Mouse (Mus musculus): ENCODE data around the gene Llgl2. TPM values are rescaled to one million over a fixed set of nuclear protein-coding genes. Genes with fewer than 3 reads are reported as not detected.

Gene Llgl2
- total RNA-seq, 2 experiments from 2014 or later, result 1.0 to 2.3 TPM

- DNase-seq (ENCODE audit: extremely low spot score in 1 of 2, low spot score in 1 of 2), result no peak
Measured at GRCm38 (mm10) chr11:115808696-115809310, 15.0 kb upstream of the Llgl2 start.

- DNase-seq (ENCODE audit: extremely low spot score in 1 of 2, low spot score in 1 of 2), result no peak
Measured at GRCm38 (mm10) chr11:115809311-115809781, 14.5 kb upstream of the Llgl2 start.

GRCm38 (mm10) chr11:115810377-115810776 is 13.5 kb upstream of the Llgl2 start:
- DNase-seq (ENCODE audit: extremely low spot score in 1 of 2, low spot score in 1 of 2), result no peak

DNA sequence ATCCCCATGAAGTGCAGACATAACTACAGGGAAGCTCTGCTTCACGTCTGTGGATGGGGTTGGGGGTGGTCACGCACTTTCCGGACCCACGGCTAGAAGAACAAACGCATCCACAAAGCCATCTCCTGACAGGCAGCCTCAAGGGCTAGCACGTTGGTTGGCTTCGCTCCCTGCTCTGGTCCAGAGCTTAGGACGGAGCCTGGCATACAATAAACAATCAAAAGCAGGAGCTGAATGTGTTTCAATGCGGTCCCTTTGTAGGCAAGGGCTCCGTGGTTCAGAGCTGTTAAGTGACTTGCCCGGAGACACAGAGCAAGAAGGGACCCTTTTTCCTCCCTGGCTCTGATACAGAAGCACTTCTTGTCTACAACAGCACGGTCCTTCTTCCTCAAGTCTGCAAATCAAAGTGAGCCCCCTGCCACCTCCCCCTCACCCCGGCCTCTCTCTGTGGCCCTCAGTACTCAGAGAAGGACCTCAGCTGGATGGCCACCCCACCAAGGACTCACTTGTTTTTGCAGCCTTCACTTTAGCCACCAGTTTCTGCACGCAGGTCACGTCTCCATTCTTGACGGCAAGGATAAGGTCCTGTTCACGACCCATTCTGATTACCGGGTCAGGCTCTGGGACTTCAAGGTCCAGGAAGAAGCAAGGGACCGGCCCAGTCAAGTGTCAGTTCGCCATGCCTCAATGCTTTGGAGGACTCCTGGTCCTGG is 12.3 kb upstream of the Llgl2 start:
- no peak for DNase-seq (ENCODE audit: extremely low spot score in 1 of 2, low spot score in 1 of 2)

DNA sequence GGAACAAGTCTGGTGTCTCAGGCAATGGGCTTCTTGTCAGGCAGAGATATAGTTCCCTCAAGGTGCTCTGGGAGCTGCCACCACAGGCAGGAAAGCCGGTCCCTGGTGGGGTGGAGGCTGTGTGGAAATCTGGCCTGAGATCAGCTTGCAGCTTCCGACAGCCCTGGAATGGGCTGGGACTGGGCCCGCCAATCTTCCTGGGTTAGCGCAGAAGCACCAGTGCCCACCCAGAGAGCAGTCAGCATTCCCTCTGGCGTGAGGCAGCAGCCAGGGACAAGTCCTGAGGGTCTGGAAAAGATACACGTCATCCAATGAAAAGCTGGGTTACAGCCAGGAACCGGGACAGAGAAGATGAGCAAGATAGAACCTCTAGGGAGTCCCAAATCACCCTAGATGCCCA is 11.8 kb upstream of the Llgl2 start:
- DNase-seq (ENCODE audit: extremely low spot score in 1 of 2, low spot score in 1 of 2), result no peak

GRCm38 (mm10) chr11:115812533-115813420 is 11.1 kb upstream of the Llgl2 start:
- no peak for DNase-seq (ENCODE audit: extremely low spot score in 1 of 2, low spot score in 1 of 2)

DNA sequence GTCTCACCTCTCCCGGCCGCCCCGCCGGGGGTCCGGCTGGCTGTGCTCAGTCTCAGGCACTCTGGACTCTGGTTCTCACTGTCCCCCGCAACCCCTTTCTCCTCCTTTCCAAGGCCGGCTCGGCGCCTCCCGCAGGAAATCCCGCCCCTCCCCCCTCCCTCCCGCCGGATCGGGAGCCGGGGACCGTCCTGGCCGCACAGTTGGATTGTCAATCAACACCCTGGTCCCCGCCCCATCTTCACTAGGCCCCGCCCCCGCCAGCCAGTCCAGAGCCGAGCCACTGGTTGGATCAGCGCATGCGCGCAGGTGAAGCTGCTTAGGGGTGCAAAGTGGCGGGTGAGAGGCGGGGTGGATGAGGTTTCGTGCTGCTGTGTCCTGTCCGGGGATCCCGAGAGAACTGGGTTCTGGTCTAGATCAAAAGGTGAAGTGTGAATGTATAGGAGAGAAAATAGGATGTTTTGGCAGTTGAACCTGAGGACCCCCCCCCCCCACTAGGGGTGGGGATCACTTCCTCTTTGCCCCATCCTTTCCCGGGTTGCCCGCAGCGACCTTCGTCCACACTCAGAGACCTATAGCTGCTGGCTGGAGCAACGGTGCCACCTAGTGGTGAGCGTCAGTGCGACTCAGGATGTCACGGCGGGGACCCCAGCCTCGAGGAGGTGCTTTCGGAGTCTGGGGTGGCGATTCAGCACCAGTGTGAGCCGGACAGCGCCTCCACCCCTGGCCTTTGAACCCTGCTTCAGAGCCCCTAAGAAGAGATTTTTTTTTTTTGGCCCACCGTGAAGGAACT is 10.1 kb upstream of the Llgl2 start, which contains the start of gene Caskin2:
Gene Caskin2, minus strand, starts transcription at position 133 of the 790 bp plus-strand sequence.
- DNase-seq (ENCODE audit: extremely low spot score in 1 of 2, low spot score in 1 of 2), result peak; percentile 89 to 97

- DNase-seq (ENCODE audit: extremely low spot score in 1 of 2, low spot score in 1 of 2), result peak; percentile 75 to 90
Measured at GRCm38 (mm10) chr11:115814605-115815450, 9.0 kb upstream of the Llgl2 start, which contains the start of gene Tsen54. TSS of gene Tsen54 (plus strand) at chr11:115814724.

GRCm38 (mm10) chr11:115817331-115817730 is 6.5 kb upstream of the Llgl2 start:
- no peak for DNase-seq (ENCODE audit: extremely low spot score in 1 of 2, low spot score in 1 of 2)

DNA sequence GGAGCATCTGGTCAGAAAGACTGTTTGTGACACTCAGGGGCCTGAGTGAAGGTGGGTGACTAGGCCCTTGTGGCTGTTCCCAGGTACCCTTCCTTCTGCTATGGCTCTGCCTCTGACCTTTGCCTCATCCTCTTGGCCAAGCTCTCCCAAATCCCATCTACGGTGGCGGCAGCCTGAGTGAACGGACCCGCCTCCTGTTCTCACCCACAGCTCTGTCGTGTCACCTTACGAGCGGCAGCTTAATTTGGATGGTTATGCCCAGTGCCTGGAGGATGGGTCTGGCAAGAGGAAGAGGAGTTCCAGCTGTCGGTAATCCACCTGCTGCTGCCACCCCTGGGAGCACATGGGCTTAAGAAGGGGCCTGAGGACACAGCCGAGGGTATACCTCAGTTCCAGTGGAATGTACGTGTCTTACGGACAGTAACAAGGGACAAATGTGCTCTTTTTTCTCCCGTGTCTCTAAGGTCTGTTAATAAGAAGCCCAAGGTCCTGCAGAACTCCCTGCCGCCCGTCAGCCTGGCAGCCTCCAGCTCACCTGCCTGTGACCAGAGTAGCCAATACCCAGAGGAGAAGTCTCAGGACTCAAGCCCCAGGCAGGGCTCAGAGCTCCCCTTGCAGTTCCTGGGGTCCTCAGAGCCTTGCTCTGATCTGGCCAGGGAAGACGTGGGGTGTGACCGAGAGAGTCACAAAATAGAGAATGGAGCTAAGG is 3.8 kb upstream of the Llgl2 start:
- no peak for DNase-seq (ENCODE audit: extremely low spot score in 1 of 2, low spot score in 1 of 2)

DNA sequence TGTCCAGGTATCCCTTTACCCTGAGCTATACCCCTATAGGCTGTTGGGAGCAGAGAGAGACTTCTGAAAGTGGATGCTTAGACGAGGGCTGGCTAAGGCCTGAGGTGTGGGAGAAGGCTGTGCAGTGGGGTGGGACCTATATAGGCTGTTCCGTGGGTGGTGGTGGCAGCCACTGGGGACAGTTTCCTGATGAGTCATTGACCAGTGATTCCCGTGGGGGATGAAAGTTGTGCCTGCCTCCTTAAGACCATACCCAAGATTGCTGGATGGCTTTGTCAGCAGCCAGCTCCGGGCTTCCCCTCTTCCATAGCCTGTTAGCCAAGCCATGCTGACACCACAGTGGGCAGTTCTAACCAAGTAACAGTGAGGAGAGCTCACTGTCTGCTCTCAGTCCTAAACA is 2.8 kb upstream of the Llgl2 start:
- no peak for DNase-seq (ENCODE audit: extremely low spot score in 1 of 2, low spot score in 1 of 2)

- no peak for DNase-seq (ENCODE audit: extremely low spot score in 1 of 2, low spot score in 1 of 2)
Measured at GRCm38 (mm10) chr11:115824813-115825212, 964 bp downstream of the Llgl2 start.

- no peak for DNase-seq (ENCODE audit: extremely low spot score in 1 of 2, low spot score in 1 of 2)
Measured at GRCm38 (mm10) chr11:115826487-115826886, 2.6 kb downstream of the Llgl2 start.

DNA sequence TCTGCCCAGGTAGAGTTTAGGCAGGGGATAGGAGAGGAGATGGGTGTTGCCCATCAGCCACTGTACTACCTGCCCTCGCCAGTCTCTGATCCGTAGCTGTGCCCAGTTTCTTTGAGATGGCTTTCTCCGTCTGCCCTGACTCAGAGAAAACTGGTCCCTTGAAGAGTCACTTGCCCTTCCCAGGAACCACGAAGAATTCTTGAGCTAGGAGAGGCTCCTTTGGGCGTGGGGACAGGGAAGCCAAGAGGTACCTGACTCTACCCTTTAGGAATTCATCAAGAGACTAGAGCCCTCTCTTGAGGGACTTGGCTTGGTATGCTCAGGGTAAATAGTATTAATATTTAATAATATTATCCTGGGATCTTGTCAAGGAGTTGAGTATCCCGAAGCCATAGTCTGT is 3.8 kb downstream of the Llgl2 start:
- DNase-seq (ENCODE audit: extremely low spot score in 1 of 2, low spot score in 1 of 2), result no peak

DNA sequence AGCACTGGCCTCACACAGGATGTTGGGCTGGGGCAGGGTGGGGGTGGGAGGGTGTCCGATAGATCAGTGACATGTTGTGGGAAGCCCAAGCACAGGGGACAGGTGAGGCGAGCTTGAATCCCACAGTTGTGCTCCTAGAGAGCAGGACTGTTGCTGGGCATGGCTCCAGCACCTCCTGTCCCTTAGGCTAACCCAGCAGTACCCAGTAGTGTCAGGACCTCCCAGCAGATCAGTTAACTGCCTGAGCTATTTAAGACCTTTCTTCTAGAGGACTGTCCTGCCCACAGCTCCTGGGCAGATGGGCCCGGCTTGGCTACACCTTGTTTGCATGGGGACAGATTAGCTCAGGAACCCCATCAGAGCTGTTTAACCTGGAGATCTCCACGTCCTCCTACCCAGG is 5.2 kb downstream of the Llgl2 start:
- DNase-seq (ENCODE audit: extremely low spot score in 1 of 2, low spot score in 1 of 2), result no peak

DNA sequence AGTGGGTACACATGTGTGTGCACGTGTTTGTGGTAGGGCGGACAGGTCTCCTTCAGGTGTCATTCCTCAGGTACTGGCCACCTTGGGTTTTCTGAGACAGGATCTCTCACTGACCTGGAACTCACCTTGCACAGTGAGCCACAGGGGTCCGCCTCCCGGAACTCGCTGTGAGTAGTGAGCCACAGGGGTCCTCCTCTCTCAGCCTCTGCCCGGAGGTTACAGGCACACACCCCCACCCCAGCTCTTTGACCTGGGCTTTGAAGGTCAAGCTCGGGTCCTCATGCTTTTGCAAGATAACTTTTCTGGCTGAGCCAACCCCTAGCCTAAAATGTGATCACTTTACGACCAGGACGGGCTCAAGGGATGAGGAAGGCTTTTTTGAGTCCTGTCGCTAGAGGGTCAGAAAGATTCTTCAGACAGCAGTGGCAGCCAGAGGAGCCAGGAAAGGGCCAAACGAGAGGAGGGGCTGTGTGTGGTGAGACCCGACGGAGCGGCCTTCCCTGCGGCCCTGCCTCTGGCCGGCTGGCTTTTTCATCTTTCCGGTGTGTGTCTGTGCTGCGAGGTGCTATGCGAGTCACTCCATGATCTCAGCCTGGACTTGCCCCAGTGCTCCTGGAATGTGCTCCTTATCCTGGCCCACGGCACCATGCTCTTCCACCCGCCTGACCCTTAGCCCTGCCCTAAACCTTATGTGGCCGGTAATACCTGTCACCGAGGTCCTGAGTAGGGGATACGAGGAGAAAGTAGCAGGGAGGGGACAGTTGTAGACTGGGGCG is 6.9 kb downstream of the Llgl2 start:
- no peak for DNase-seq (ENCODE audit: extremely low spot score in 1 of 2, low spot score in 1 of 2)

- DNase-seq (ENCODE audit: extremely low spot score in 1 of 2, low spot score in 1 of 2), result no peak
Measured at GRCm38 (mm10) chr11:115831518-115831917, 7.7 kb downstream of the Llgl2 start.

GRCm38 (mm10) chr11:115832064-115832463 is 8.2 kb downstream of the Llgl2 start:
- no peak for DNase-seq (ENCODE audit: extremely low spot score in 1 of 2, low spot score in 1 of 2)

All from layer of hippocampus, postnatal 25 days (tissue).